Comparison of ENCODE assay signal across 8 mouse cellular contexts in the genomic region with DNA sequence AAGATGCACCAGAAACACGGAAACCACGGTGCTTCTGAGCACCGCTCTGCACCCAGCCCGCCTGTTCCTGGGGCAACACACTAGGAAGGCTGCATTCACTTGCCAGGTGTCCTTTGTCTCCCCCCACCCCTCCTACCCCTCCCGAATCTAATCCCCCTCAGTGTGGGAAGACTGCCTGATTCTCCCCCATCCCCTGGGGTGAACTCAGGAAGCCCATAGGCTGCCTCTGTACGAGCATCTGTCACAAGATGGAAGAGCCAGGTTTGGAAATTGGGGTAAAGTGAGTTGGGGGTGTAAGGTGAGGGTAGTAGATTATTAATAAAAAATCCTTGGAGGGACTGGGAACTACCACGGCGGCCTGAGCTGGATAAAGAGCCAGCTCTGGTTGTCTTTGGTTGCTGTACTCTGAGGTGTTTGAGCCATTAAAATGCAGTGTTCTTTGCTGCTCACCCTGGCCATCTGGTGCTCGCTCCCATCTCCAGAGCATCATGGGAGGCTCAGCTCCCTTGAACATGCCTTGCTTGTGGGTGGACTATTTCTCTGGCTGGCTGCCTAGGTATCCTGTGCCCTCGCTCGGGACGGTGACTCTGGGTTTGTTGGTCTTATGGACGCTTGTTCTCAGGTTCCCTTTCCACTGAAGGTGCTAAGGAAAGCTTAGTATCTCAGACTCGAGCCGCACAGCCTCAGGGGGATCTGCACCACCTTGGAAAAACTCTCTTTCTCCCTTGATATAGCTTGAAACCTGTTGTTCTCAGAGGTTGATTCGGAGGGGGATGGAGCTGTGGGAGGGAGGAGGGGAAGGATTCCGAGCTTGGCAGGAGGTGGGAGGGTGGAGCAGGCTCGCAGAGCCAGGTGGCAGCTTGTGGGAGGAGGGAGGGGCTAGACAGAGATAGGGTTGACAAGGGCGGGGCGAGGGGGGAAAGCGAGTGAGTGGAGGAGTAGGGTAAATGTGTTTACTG.
DNase-seq lines count a peak whose midpoint lies in the region; ATAC-seq and TF ChIP-seq lines count a peak whose summit lies in the region.
"Had no signal": no experiment of that assay in that cellular context is flagged by ENCODE, and none has a peak within 500 bp of the region (broad histone marks: within the 10 kb centered on the region; RNA-seq: fewer than 3 reads in every experiment).

No protein-coding gene starts in this region.

- 8% methylated on average over 21 of the region's 21 CpGs for WGBS in forebrain, embryonic 13.5 days
- 8% methylated on average over 21 of the region's 21 CpGs for WGBS in midbrain, embryonic 16.5 days

- peak; percentile 97 for DNase-seq in brain, adult 2 months (ENCODE audit: low read depth, low spot score)
- peak; percentile 57 for DNase-seq in layer of hippocampus, adult 9-10 months (ENCODE audit: low spot score)
- DNase-seq in thymus, postnatal 14 days, result no peak
- DNase-seq in gastrocnemius, postnatal 10 days, result no peak

- H3K36me3 ChIP-seq in E14TG2a.4 (ENCODE audit: insufficient read depth, low read length), result no peaks in the 10 kb centered on the region
- H3K36me3 ChIP-seq in forebrain, embryonic 13.5 days (ENCODE audit: poor library complexity, severe bottlenecking), result no peaks in the 10 kb centered on the region
- H3K36me3 ChIP-seq in midbrain, embryonic 16.5 days (ENCODE audit: control insufficient read depth, insufficient read depth, low read length), result no peaks in the 10 kb centered on the region

- H3K27ac ChIP-seq in forebrain, embryonic 13.5 days, result peak overlapping the region; percentile 74
- peak overlapping the region; percentile 30; the same call in 1 of the 2 replicates for H3K27ac ChIP-seq in midbrain, embryonic 16.5 days (ENCODE audit: low read length)
- H3K27ac ChIP-seq: macrophage had no signal

- H3K27me3 ChIP-seq in E14TG2a.4 (ENCODE audit: insufficient read depth, low read length), result 0 out of 2 replicates have a peak, but pooled peaks cover 6% of the 10 kb centered on the region
- H3K27me3 ChIP-seq in forebrain, embryonic 13.5 days, result no peaks in the 10 kb centered on the region
- H3K27me3 ChIP-seq in midbrain, embryonic 16.5 days (ENCODE audit: control insufficient read depth, insufficient read depth, low read depth, low read length), result no peaks in the 10 kb centered on the region

- H3K9ac ChIP-seq in forebrain, embryonic 13.5 days, result 0 out of 2 replicates have a peak overlapping the region, but pooled peaks have one; percentile 32
- no peak overlapping the region for H3K9ac ChIP-seq in midbrain, embryonic 16.5 days (ENCODE audit: low read depth, low read length)

- H3K4me2 ChIP-seq in forebrain, embryonic 13.5 days, result peak overlapping the region; percentile 44
- H3K4me2 ChIP-seq in midbrain, embryonic 16.5 days (ENCODE audit: low read length), result peak overlapping the region; percentile 20

- peak overlapping the region; percentile 57 for H3K4me3 ChIP-seq in E14TG2a.4 (replicated peaks; ENCODE audit: low read length)
- H3K4me3 ChIP-seq in forebrain, embryonic 13.5 days, result no peak overlapping the region
- H3K4me3 ChIP-seq in midbrain, embryonic 16.5 days (ENCODE audit: low read depth, low read length), result no peak overlapping the region

- H3K4me1 ChIP-seq in E14TG2a.4 (replicated peaks; ENCODE audit: low read depth, low read length), result peaks cover 22% of the 10 kb centered on the region
- peaks cover 20% of the 10 kb centered on the region for H3K4me1 ChIP-seq in forebrain, embryonic 13.5 days
- H3K4me1 ChIP-seq in midbrain, embryonic 16.5 days (ENCODE audit: control insufficient read depth, insufficient read depth, low read length), result peaks cover 10% of the 10 kb centered on the region; the same call in 1 of the 2 replicates

- ATAC-seq in forebrain, embryonic 13.5 days, result peak; percentile 93
- peak; percentile 36; the same call in 1 of the 2 replicates for ATAC-seq in midbrain, embryonic 16.5 days

- H3K9me3 ChIP-seq in E14TG2a.4 (ENCODE audit: low read length), result peaks cover 6% of the 10 kb centered on the region; the same call in 1 of the 2 replicates
- H3K9me3 ChIP-seq in forebrain, embryonic 13.5 days (replicated peaks), result no peaks in the 10 kb centered on the region
- H3K9me3 ChIP-seq in midbrain, embryonic 16.5 days (replicated peaks; ENCODE audit: control insufficient read depth, low read length, poor library complexity, severe bottlenecking), result no peaks in the 10 kb centered on the region

- TF ChIP-seq CTCF in E14TG2a.4 (conservative IDR thresholded peaks at IDR 0.05; ENCODE audit: low read length), result no peak

Comparison
In these comparisons a context has a peak if more than half of its experiments do, and no peak if none do; other contexts are left out.
1. DNase-seq: peak in brain, adult 2 months (single experiment) and layer of hippocampus, adult 9-10 months (single experiment); none in thymus, postnatal 14 days (single experiment) and gastrocnemius, postnatal 10 days (single experiment).